Mouse (Mus musculus): ENCODE measurements at regions not wholly inside any gene's neighbourhood (a gene's known extent, or its start where the extent isn't known, plus 50 kb on each side); places are given as distances from the start of the nearest gene placed in this dataset.

DNA sequence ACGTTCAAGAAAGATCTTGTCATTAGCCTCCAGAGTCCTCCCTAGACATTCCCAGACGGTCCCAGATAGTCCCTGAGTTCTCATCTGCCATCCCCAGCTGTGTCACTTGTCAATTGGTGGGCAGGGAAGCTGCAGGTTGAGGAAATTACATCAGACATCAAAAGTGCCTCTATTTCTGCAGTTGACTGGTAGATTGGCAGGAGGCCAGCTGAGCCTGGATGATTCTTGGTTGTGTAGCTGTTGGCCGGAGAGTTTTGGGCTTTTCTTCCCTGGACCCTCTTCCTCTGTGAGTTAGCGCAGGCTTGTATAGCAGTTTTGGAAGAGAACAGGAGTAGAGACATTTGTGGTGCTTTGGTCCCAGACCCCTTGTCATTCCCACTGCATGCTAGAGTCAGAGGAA lies 283.5 kb downstream of the Uaca start:
- Histone ChIP-seq H3K9ac (ENCODE audit: low read depth, low read length) (no peak overlapping the region), H3K36me3 (ENCODE audit: control insufficient read depth, insufficient read depth, low read length) (no peaks in the 10 kb centered on the region), H3K4me2 (no peak overlapping the region), H3K4me3 (ENCODE audit: low read depth, low read length) (no peak overlapping the region), H3K4me1 (replicated peaks; ENCODE audit: control insufficient read depth, insufficient read depth, low read length) (no peaks in the 10 kb centered on the region), H3K9me3 (ENCODE audit: control insufficient read depth, low read length) (no peaks in the 10 kb centered on the region), H3K27me3 (replicated peaks; ENCODE audit: control insufficient read depth, insufficient read depth, low read length) (peaks cover 5% of the 10 kb centered on the region; the same call in 1 of the 2 replicates), H3K27ac (ENCODE audit: low read depth, low read length) (no peak overlapping the region)
- ATAC-seq (replicated peaks; ENCODE audit: low FRiP score) (no peak), DNase-seq (ENCODE audit: low spot score) (no peak)
- 70% methylated on average over 4 of the region's 4 CpGs for WGBS

DNA sequence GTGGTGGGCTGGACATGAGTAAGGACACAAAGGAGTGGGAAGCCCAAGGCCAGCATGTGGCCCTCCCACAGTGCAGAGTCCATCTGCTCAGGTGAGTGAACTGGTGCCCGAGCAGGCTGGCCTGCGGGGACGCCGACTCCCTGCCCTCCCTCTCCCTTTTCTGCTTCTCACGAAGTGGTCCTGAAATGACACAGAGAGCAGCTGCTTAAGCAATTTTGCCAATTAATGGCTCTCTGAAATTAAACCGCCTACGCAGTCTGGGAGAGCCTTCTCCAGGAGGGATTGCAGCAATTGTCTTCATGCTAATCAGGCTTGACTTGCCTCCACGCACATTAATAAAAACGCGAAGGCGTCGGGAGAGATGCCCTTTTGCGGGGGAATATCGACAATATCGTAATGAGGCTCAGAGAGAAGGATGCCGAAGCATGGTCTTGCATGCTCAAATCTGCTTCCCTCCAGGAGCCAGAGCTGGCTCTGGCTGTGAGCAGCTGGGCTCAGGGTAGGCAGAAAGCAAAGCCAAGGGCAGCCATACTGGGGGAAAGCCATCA lies 287.2 kb downstream of the Uaca start:
- H3K27ac ChIP-seq (ENCODE audit: low read depth, low read length) = no peak overlapping the region
- H3K4me1 ChIP-seq (replicated peaks; ENCODE audit: control insufficient read depth, insufficient read depth, low read length) = no peaks in the 10 kb centered on the region
- H3K36me3 ChIP-seq (ENCODE audit: control insufficient read depth, insufficient read depth, low read length) = no peaks in the 10 kb centered on the region
- peaks cover 8% of the 10 kb centered on the region for H3K27me3 ChIP-seq (replicated peaks; ENCODE audit: control insufficient read depth, insufficient read depth, low read length)
- no peak overlapping the region for H3K9ac ChIP-seq (ENCODE audit: low read depth, low read length)
- H3K4me3 ChIP-seq (ENCODE audit: low read depth, low read length) = no peak overlapping the region
- WGBS = 74% methylated on average over 16 of the region's 16 CpGs
- H3K4me2 ChIP-seq = no peak overlapping the region
- no peak for DNase-seq (ENCODE audit: low spot score)
- H3K9me3 ChIP-seq (ENCODE audit: control insufficient read depth, low read length) = no peaks in the 10 kb centered on the region
- no peak for ATAC-seq (replicated peaks; ENCODE audit: low FRiP score)

DNA sequence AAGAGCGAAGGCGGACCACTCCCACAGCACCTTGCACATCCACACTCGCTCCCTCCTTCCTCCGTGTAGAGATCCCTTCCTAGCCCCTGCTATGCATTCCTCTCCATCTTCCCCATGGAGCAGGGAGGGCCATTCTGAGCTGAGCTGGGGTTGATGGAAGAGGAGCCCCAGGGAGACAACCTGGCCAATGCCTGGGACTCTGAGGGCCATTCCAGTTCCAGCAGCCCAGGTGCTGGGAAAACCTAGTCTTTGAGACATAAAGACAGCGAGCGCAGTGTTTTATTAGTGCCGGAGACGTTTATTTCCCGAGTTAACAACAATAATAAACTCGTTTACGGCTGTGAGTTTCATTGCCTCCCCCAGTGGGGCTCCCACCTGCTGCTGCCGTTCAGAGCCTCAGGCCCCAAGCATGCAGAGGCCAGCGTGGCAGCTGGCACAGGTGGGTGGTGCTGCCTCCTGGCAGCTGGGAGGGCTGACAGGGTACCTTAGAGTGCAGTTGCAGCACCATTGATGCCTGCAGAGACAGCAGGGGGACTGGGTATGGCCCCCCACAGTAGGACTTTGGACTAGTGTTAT lies 287.4 kb upstream of the Tle3 start:
- DNase-seq (ENCODE audit: low spot score) = no peak
- H3K4me3 ChIP-seq (ENCODE audit: low read depth, low read length) = no peak overlapping the region
- no peaks in the 10 kb centered on the region for H3K9me3 ChIP-seq (ENCODE audit: control insufficient read depth, low read length)
- 75% methylated on average over 13 of the region's 13 CpGs for WGBS
- no peak for ATAC-seq (replicated peaks; ENCODE audit: low FRiP score)
- no peaks in the 10 kb centered on the region for H3K36me3 ChIP-seq (ENCODE audit: control insufficient read depth, insufficient read depth, low read length)
- H3K9ac ChIP-seq (ENCODE audit: low read depth, low read length) = no peak overlapping the region
- no peak overlapping the region for H3K4me2 ChIP-seq
- H3K4me1 ChIP-seq (replicated peaks; ENCODE audit: control insufficient read depth, insufficient read depth, low read length) = no peaks in the 10 kb centered on the region
- H3K27ac ChIP-seq (ENCODE audit: low read depth, low read length) = no peak overlapping the region
- peaks cover 8% of the 10 kb centered on the region for H3K27me3 ChIP-seq (replicated peaks; ENCODE audit: control insufficient read depth, insufficient read depth, low read length)

- ATAC-seq (replicated peaks; ENCODE audit: low FRiP score) (no peak), DNase-seq (ENCODE audit: low spot score) (no peak)
- 62% methylated on average over 3 of the region's 3 CpGs for WGBS
- no peak overlapping the region for H3K4me2 ChIP-seq
- H3K27ac ChIP-seq (ENCODE audit: low read depth, low read length) = no peak overlapping the region
- no peaks in the 10 kb centered on the region for H3K36me3 ChIP-seq (ENCODE audit: control insufficient read depth, insufficient read depth, low read length)
- peaks cover 3% of the 10 kb centered on the region; the same call in 1 of the 2 replicates for H3K27me3 ChIP-seq (replicated peaks; ENCODE audit: control insufficient read depth, insufficient read depth, low read length)
- no peak overlapping the region for H3K9ac ChIP-seq (ENCODE audit: low read depth, low read length)
- no peaks in the 10 kb centered on the region for H3K4me1 ChIP-seq (replicated peaks; ENCODE audit: control insufficient read depth, insufficient read depth, low read length)
- H3K9me3 ChIP-seq (ENCODE audit: control insufficient read depth, low read length) = no peaks in the 10 kb centered on the region
- no peak overlapping the region for H3K4me3 ChIP-seq (ENCODE audit: low read depth, low read length)
Measured at GRCm38 (mm10) chr9:61087035-61087434, 285.1 kb upstream of the Tle3 start.

DNA sequence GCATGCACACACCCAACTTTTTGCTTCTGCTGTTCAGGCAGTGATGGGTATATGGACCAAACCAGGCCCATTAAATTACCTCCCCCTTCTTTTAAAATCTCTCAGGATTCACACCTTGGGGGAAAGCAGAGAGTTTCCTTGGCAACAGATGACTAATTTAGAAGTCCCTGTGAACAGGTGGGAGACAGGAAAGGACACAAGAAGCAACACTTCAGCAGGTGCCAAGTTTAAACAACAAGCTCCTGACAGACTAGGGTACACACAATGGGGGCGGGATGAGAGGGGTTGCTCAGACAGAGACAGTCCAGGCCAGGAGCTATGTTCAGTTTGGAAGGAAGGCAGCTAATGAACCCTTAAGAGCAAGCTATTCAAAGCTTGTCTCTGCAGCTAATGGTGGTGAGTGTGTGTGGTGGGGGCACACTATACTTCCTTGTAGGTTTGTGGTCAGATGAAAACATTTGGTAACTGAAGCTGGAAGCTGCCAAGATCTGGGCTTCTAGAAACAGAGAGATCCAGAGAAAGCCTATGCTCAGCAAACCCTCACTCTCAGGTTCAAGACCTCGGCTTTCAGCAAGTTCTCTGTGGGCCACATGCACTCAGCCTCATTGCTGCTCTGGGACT lies 283.0 kb upstream of the Tle3 start:
- Histone ChIP-seq H3K27me3 (replicated peaks; ENCODE audit: control insufficient read depth, insufficient read depth, low read length) (peaks cover 2% of the 10 kb centered on the region; the same call in 1 of the 2 replicates), H3K9ac (ENCODE audit: low read depth, low read length) (no peak overlapping the region), H3K4me2 (no peak overlapping the region), H3K4me3 (ENCODE audit: low read depth, low read length) (no peak overlapping the region), H3K4me1 (replicated peaks; ENCODE audit: control insufficient read depth, insufficient read depth, low read length) (no peaks in the 10 kb centered on the region), H3K9me3 (ENCODE audit: control insufficient read depth, low read length) (no peaks in the 10 kb centered on the region), H3K36me3 (ENCODE audit: control insufficient read depth, insufficient read depth, low read length) (no peaks in the 10 kb centered on the region), H3K27ac (ENCODE audit: low read depth, low read length) (no peak overlapping the region)
- WGBS = 76% methylated on average over 2 of the region's 2 CpGs
- DNase-seq (ENCODE audit: low spot score) = no peak
- ATAC-seq (replicated peaks; ENCODE audit: low FRiP score) = no peak

- 76% methylated on average over 2 of the region's 2 CpGs for WGBS
- Histone ChIP-seq H3K36me3 (ENCODE audit: control insufficient read depth, insufficient read depth, low read length) (no peaks in the 10 kb centered on the region), H3K4me2 (no peak overlapping the region), H3K27me3 (replicated peaks; ENCODE audit: control insufficient read depth, insufficient read depth, low read length) (no peaks in the 10 kb centered on the region), H3K9ac (ENCODE audit: low read depth, low read length) (no peak overlapping the region), H3K9me3 (ENCODE audit: control insufficient read depth, low read length) (no peaks in the 10 kb centered on the region), H3K4me1 (replicated peaks; ENCODE audit: control insufficient read depth, insufficient read depth, low read length) (no peaks in the 10 kb centered on the region), H3K4me3 (ENCODE audit: low read depth, low read length) (no peak overlapping the region), H3K27ac (ENCODE audit: low read depth, low read length) (no peak overlapping the region)
- ATAC-seq (replicated peaks; ENCODE audit: low FRiP score) (no peak), DNase-seq (ENCODE audit: low spot score) (no peak)
Measured at GRCm38 (mm10) chr9:61091036-61091435, 281.1 kb upstream of the Tle3 start.

DNA sequence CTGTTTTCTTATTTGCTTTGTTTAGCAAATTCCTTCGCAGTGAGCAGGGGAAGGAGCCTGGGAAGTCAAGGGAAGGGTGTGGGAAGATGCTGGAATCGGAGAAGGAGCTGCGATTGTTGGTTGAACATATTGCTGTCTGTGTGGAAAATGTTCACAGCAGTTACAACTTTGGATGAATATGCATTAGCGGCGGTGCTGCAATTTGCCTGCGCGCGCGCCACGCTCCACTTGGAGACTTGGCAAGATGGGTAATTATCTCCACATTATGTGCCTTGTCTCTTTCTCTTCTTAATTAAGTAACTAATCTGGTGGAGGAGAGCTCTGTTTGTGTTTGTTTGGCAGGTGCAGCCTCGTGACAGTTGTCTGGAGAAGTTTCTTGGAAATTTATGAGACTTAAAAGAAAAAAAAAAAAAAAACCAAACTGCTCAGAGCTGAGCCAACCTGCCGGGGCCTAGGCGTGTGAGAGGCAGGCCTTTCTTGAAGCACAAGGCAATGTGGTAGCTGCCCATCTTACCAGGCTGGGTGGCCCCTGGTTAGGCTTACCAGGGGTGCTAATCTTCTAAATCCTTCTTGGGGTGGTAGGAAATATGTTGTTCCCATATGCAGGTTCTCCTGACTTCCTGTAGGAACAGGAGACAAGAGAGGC lies 279.2 kb upstream of the Tle3 start:
- Histone ChIP-seq H3K9me3 (ENCODE audit: control insufficient read depth, low read length) (no peaks in the 10 kb centered on the region), H3K27me3 (replicated peaks; ENCODE audit: control insufficient read depth, insufficient read depth, low read length) (no peaks in the 10 kb centered on the region), H3K36me3 (ENCODE audit: control insufficient read depth, insufficient read depth, low read length) (no peaks in the 10 kb centered on the region), H3K4me2 (no peak overlapping the region), H3K4me1 (replicated peaks; ENCODE audit: control insufficient read depth, insufficient read depth, low read length) (no peaks in the 10 kb centered on the region), H3K4me3 (ENCODE audit: low read depth, low read length) (no peak overlapping the region), H3K9ac (ENCODE audit: low read depth, low read length) (no peak overlapping the region), H3K27ac (ENCODE audit: low read depth, low read length) (no peak overlapping the region)
- WGBS = 86% methylated on average over 13 of the region's 13 CpGs
- DNase-seq (ENCODE audit: low spot score) (no peak), ATAC-seq (replicated peaks; ENCODE audit: low FRiP score) (no peak)

- Histone ChIP-seq H3K27me3 (replicated peaks; ENCODE audit: control insufficient read depth, insufficient read depth, low read length) (no peaks in the 10 kb centered on the region), H3K4me3 (ENCODE audit: low read depth, low read length) (no peak overlapping the region)
Measured at GRCm38 (mm10) chr9:61095069-61095775, 276.9 kb upstream of the Tle3 start.

More at GRCm38 (mm10) chr9:61095069-61095775, 276.9 kb upstream of the Tle3 start:
- no peaks in the 10 kb centered on the region for H3K9me3 ChIP-seq (ENCODE audit: control insufficient read depth, low read length)
- no peak overlapping the region for H3K4me2 ChIP-seq
- H3K9ac ChIP-seq (ENCODE audit: low read depth, low read length) = no peak overlapping the region
- DNase-seq (ENCODE audit: low spot score) (no peak), ATAC-seq (replicated peaks; ENCODE audit: low FRiP score) (no peak)
- 79% methylated on average over 2 of the region's 2 CpGs for WGBS
- H3K4me1 ChIP-seq (replicated peaks; ENCODE audit: control insufficient read depth, insufficient read depth, low read length) = no peaks in the 10 kb centered on the region
- no peak overlapping the region for H3K27ac ChIP-seq (ENCODE audit: low read depth, low read length)
- no peaks in the 10 kb centered on the region for H3K36me3 ChIP-seq (ENCODE audit: control insufficient read depth, insufficient read depth, low read length)
